Mouse (Mus musculus) ovary, postnatal 14 days (tissue): ENCODE results near the gene Brms1.

Source experiments
- DNase-seq: peaks from one replicate; pipeline ENCODE4 v3.0.0; 2022; ENCODE audit warnings: low spot score

The Brms1 gene

GRCm38 (mm10) chr19:5039301-5040114 lies 1.6 kb upstream of the Brms1 start:
- DNase-seq: no peak

GRCm38 (mm10) chr19:5041588-5041987 lies 434 bp downstream of the Brms1 start:
- no peak for DNase-seq

GRCm38 (mm10) chr19:5045531-5045930 lies 4.4 kb downstream of the Brms1 start:
- no peak for DNase-seq

- DNase-seq: no peak
Observed at GRCm38 (mm10) chr19:5048138-5049056, 7.2 kb downstream of the Brms1 start.

- DNase-seq: no peak
Observed at GRCm38 (mm10) chr19:5049325-5049724, 8.2 kb downstream of the Brms1 start.

- no peak for DNase-seq
Observed at GRCm38 (mm10) chr19:5050047-5050905, 9.1 kb downstream of the Brms1 start, which contains the start of gene Rin1. Rin1 (plus strand) TSS chr19:5050481.

GRCm38 (mm10) chr19:5051031-5051430 lies 9.9 kb downstream of the Brms1 start:
- no peak for DNase-seq

GRCm38 (mm10) chr19:5051515-5051914 lies 10.4 kb downstream of the Brms1 start:
- DNase-seq: no peak

GRCm38 (mm10) chr19:5052166-5052822 lies 11.1 kb downstream of the Brms1 start:
- DNase-seq: no peak

GRCm38 (mm10) chr19:5052853-5053252 lies 11.7 kb downstream of the Brms1 start:
- no peak for DNase-seq

GRCm38 (mm10) chr19:5053909-5054308 lies 12.8 kb downstream of the Brms1 start:
- DNase-seq: no peak

GRCm38 (mm10) chr19:5056251-5056650 lies 15.1 kb downstream of the Brms1 start:
- DNase-seq: no peak

- no peak for DNase-seq
Observed at GRCm38 (mm10) chr19:5057876-5058775, 17.0 kb downstream of the Brms1 start.

- DNase-seq: no peak
Observed at GRCm38 (mm10) chr19:5058801-5059771, 17.9 kb downstream of the Brms1 start.

- DNase-seq: no peak
Observed at GRCm38 (mm10) chr19:5060365-5061330, 19.5 kb downstream of the Brms1 start.

- no peak for DNase-seq
Observed at GRCm38 (mm10) chr19:5062041-5062440, 20.9 kb downstream of the Brms1 start.

GRCm38 (mm10) chr19:5062446-5062845 lies 21.3 kb downstream of the Brms1 start:
- DNase-seq: no peak

GRCm38 (mm10) chr19:5065104-5065503 lies 23.9 kb downstream of the Brms1 start:
- DNase-seq: peak; percentile 45
